Mouse (Mus musculus): Measurements from ENCODE around the gene Slc43a1. TPM values are rescaled to one million over a fixed set of nuclear protein-coding genes. Genes with fewer than 3 reads are reported as not detected.

Slc43a1 gene
- total RNA-seq (2023) = 10 to 100 TPM; 12.0 to 18.7 TPM

DNA sequence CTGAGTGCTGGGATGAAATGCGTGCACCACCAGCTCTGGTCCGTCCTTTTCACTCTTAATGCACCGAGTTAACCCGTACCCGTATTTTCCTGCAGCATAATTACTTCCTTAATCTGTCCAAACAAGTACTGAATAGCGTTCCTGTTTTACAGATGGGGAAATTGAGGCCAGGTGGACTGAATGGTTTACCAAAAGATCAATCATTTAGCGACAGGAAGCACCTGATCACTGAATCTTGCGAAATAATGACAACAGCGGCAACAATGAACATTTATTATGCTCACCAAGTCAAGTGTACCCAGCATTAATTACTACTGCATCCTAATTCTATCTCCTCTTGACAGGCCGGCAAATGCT, at the start of gene Slc43a1:
TSS of gene Slc43a1 (plus strand) at position 258 of the 357 bp plus-strand sequence.

DNA sequence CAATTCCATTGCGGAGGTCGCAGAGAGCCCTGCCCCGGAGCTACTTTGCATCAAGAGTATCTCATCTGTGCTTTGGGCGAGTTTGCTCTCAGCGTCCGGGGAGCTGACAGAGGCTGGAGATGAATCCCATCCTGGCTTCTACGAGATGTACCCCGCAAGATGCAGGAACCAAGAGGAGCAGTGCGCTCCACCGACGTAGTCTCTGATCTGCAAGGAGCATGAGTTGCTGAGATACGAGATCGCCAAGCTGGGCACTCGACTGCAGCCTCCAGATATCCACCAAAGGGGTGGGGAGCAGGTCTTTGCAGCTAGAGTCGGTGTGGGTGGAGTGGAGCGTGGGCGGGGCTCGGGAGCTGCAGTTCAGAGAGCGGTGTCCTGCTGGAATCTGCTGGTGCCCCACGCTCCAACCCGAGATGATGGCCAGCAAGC, 40.1 kb upstream of the Slc43a1 start, which contains the start of gene Ube2l6:
TSS of gene Ube2l6 (plus strand) at position 336 of the 429 bp plus-strand sequence.

DNA sequence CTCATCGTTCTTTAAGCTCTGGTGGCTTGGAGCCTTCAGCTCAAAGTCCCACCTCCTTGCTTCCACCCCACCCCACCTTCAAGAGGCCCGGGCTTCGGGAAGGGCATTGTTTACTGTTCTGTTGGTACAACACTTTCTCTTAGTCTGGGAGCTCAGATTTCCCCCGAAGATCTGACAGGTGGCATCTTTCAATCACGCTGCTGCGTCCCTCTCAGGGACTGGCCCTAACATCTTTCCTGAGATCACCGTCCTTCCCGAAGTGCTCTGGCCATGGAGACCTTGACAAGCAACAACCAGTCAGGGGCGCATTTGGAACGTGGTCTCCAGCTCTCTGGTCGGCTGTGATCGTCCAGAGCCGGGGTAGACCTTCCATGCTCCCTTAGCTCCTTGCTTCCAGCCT, 16.1 kb upstream of the Slc43a1 start, which contains the start of gene Smtnl1:
TSS of gene Smtnl1 (minus strand) at position 101 of the 400 bp plus-strand sequence.

DNA sequence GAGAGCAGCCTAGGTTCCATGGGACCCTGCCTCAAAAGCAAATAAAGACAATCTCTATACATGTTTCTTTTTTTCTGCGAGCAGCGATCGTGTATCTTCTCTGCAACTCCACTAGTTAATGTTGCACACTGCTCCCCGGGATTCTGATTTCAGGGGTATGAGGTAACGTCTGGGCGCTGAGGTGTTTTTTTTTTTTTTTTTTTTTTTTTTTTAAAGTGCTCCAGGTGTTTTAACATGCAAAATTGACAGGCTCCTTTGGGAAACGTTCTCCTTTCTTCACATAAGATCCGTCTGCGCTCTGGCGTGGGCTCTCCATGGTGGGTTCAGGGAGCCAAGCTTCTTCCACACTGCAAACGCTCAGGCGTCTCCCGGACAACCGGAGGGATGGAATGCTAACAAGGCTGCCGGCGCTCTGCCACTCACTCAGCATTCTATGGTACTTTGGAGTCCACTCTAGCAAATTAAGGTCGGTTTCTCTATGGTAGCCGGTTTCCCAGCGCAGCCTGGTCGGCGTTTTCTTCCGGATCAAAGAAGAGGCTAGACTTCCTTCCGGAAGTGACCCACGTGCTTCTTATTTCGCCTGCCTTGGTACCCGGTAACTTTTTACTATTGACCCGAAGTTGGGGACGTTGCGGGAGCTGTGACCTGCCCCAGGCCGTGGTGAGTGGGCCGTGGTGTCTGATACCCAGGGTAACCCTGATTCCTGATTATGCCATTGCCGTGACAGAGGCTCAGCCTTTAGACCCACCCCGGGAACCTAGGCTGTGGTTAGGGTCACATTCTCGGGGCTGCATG, 12.0 kb upstream of the Slc43a1 start, which contains the start of gene Timm10:
TSS of gene Timm10 (plus strand) at position 510 of the 795 bp plus-strand sequence.

DNA sequence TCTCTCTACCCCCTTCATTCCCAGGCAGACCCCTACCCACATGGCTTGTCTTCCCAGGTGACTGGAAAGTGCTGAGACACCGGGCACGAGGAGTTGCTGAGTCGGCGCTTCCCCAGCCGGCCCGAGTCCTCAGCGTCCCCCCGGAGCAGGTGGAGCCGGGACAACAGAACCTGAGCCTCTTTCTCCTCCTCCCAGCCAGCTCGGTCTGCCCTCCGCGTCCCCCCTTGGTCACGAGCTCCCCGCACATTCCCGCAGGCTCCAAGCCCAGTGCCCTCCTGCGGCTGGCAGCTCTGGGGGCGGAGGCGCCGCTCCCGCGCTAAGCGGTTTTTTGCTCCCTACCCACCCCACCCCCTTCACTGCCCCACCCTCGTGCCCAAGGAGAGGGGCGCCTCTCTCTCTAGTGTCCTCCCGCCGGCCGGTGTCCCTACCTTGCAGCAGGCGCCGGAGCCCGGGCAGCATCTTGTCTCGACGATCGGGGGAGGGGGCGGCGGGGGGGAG, 47.6 kb downstream of the Slc43a1 start, which contains the start of gene Rtn4rl2:
TSS of gene Rtn4rl2 (minus strand) at position 477 of the 498 bp plus-strand sequence.

Other genes starting within 250 kb of the Slc43a1 start
- gene Ctnnd1, start 188.1 kb upstream of the Slc43a1 start, total RNA-seq (2023) = 10 to 100 TPM; 13.2 to 17.4 TPM
- gene Btbd18, start 179.8 kb upstream of the Slc43a1 start, total RNA-seq (2023) = under 1 TPM in 1 of 2 experiments, not detected in 1; 0.18 TPM
- 10 to 100 TPM; 46.1 to 47.8 TPM for gene Selenoh, start 168.1 kb upstream of the Slc43a1 start, total RNA-seq (2023)
- not detected for gene Gm28635, start 160.8 kb upstream of the Slc43a1 start, total RNA-seq (2023)
- gene Med19, start 160.4 kb upstream of the Slc43a1 start, total RNA-seq (2023) = 10 to 100 TPM in 1 of 2 experiments, 1 to 10 TPM in 1; 8.3 to 10.0 TPM
- gene Tmx2, start 159.7 kb upstream of the Slc43a1 start, total RNA-seq (2023) = 10 to 100 TPM; 16.9 to 22.5 TPM
- gene Zdhhc5, start 123.7 kb upstream of the Slc43a1 start, total RNA-seq (2023) = 10 to 100 TPM; 41.2 to 41.4 TPM
- 10 to 100 TPM; 16.9 to 19.8 TPM for gene Clp1, start 111.5 kb upstream of the Slc43a1 start, total RNA-seq (2023)
- 1 to 10 TPM; 2.8 to 5.5 TPM for gene Ypel4, start 104.8 kb upstream of the Slc43a1 start, total RNA-seq (2023)
- not detected for gene Gm19426, start 95.2 kb upstream of the Slc43a1 start, total RNA-seq (2023)
- under 1 TPM; 0.38 to 0.55 TPM for gene Serping1, start 63.4 kb upstream of the Slc43a1 start, total RNA-seq (2023)
- gene Ube2l6, start 40.0 kb upstream of the Slc43a1 start, total RNA-seq (2023) = 10 to 100 TPM; 24.8 to 32.7 TPM
- not detected for gene Smtnl1, start 16.2 kb upstream of the Slc43a1 start, total RNA-seq (2023)
- gene Timm10, start 11.9 kb upstream of the Slc43a1 start, total RNA-seq (2023) = 1 to 10 TPM; 6.8 to 7.5 TPM
- gene Rtn4rl2, start 47.9 kb downstream of the Slc43a1 start, total RNA-seq (2023) = not detected
- 10 to 100 TPM; 56.8 to 83.3 TPM for gene Slc43a3, start 97.7 kb downstream of the Slc43a1 start, total RNA-seq (2023)
- gene Prg2, start 141.6 kb downstream of the Slc43a1 start, total RNA-seq (2023) = 100 to 1,000 TPM in 1 of 2 experiments, 10 to 100 TPM in 1; 99.9 to 438 TPM
- gene Prg3, start 149.4 kb downstream of the Slc43a1 start, total RNA-seq (2023) = 10 to 100 TPM in 1 of 2 experiments, 1 to 10 TPM in 1; 5.6 to 27.4 TPM
- gene Ssrp1, start 198.4 kb downstream of the Slc43a1 start, total RNA-seq (2023) = 100 to 1,000 TPM; 114 to 133 TPM
- under 1 TPM in 1 of 2 experiments, not detected in 1; 0.96 TPM for gene P2rx3, start 198.6 kb downstream of the Slc43a1 start, total RNA-seq (2023)
- 1 to 10 TPM; 9.8 to 10.0 TPM for gene Tnks1bp1, start 209.2 kb downstream of the Slc43a1 start, total RNA-seq (2023)

Data from neutrophil, adult 83 days (primary cell).